Mouse (Mus musculus): ENCODE results near the gene Vpreb2.
"Not testable (repeated sequence)": the region's sequence is repeated elsewhere in the genome, so short reads cannot be mapped to it uniquely, and the experiment has no call there.

Vpreb2 gene

GRCm38 (mm10) chr16:17992321-17992720, 12.1 kb downstream of the Vpreb2 start:
- DNase-seq, result not testable (repeated sequence)

GRCm38 (mm10) chr16:17999668-18000067, 19.4 kb downstream of the Vpreb2 start:
- no peak for DNase-seq

- no peak for DNase-seq
Measured at GRCm38 (mm10) chr16:18004589-18004988, 24.4 kb downstream of the Vpreb2 start.

GRCm38 (mm10) chr16:18007083-18007482, 26.9 kb downstream of the Vpreb2 start:
- no peak for DNase-seq

- no peak for DNase-seq
Measured at GRCm38 (mm10) chr16:18011101-18011500, 30.9 kb downstream of the Vpreb2 start.

- not testable (repeated sequence) for DNase-seq
Measured at GRCm38 (mm10) chr16:18016482-18016881, 36.3 kb downstream of the Vpreb2 start.

GRCm38 (mm10) chr16:18022780-18023557, 42.7 kb downstream of the Vpreb2 start:
- no peak for DNase-seq

- no peak for DNase-seq
Measured at GRCm38 (mm10) chr16:18027371-18027770, 47.1 kb downstream of the Vpreb2 start.

Measured in cerebellum, postnatal 25 days (tissue).